Mouse (Mus musculus): Measurements from ENCODE around the gene Zfp300. TPM values are rescaled to one million over a fixed set of nuclear protein-coding genes. Genes with fewer than 3 reads are reported as not detected.
A peak's percentile ranks its signal among the peaks of the same experiment; 100 is the strongest.

The Zfp300 gene
- 0.24 and 0.63 TPM in 2 replicates for polyA plus RNA-seq (2012; ENCODE audit: insufficient read depth, insufficient read length, missing spikeins)

DNA sequence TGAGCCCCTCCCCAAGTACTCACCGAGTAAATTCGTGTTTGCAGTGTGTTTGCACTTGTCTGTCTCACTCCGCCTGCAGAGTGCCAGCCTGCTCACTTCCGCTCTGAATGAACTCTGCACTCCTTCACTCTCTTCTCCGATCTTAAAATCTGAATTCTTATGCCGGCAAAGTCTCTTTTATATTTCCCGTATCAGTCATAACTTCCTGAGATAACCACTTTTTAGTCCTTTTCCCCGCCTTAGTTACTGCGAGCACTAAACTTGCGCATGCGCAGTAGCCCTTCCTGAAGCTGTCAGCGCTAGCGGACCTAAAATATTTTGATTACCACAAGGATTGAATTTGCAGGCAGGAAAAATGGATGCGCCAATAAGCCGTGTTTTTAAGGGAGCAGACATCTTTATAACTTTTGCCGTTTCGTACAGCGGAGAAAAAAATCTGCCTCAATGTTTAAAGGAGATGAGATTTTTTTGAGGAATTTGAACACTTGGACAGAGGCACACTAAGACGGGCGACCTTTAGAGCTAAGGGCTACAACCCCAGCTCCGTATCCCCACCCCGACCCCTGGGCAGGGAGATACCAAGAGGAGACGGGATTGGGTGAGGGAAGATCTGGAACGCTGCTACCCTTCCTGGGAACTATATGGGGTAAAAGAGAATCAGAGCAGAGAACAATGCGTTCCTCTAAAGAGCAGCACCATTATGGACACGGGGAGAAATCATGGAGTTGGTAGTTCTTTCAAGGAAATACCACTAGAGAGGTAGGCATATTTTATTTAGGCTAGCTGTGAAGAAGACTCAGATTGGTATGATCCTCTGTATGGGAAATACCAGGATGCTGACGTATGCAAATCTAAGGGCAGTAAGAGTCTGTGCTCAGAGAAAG, at the start of gene Zfp300:
TSS of gene Zfp300 (minus strand) at position 545 of the 884 bp plus-strand sequence.
- no peak for TF ChIP-seq CTCF (IDR thresholded peaks at IDR 0.05; ENCODE audit: low read depth, low read length)
- TF ChIP-seq POLR2A (IDR thresholded peaks at IDR 0.05; ENCODE audit: borderline replicate concordance, low read depth, low read length) = no peak
- Histone ChIP-seq H3K4me3 (ENCODE audit: insufficient read depth, low read length) (peak within 1 kb of the TSS; percentile 65), H3K4me1 (ENCODE audit: control insufficient read depth, insufficient read depth, low read length) (peaks cover 3% of the 10 kb centered on the region; the same call in 1 of the 2 replicates), H3K27ac (ENCODE audit: insufficient read depth, low read depth, low read length) (peak within 1 kb of the TSS; percentile 49)

GRCm38 (mm10) chrX:21115520-21115919, 26.2 kb upstream of the Zfp300 start, which contains the start of gene Ssxa1:
TSS of gene Ssxa1 (plus strand) at chrX:21115820.
- Histone ChIP-seq H3K4me1 (ENCODE audit: control insufficient read depth, insufficient read depth, low read length) (no peaks in the 10 kb centered on the region), H3K27ac (ENCODE audit: insufficient read depth, low read depth, low read length) (no peak within 1 kb of the TSS), H3K4me3 (ENCODE audit: insufficient read depth, low read length) (no peak within 1 kb of the TSS)
- no peak for TF ChIP-seq CTCF (IDR thresholded peaks at IDR 0.05; ENCODE audit: low read depth, low read length)
- TF ChIP-seq POLR2A (IDR thresholded peaks at IDR 0.05; ENCODE audit: borderline replicate concordance, low read depth, low read length) = no peak

DNA sequence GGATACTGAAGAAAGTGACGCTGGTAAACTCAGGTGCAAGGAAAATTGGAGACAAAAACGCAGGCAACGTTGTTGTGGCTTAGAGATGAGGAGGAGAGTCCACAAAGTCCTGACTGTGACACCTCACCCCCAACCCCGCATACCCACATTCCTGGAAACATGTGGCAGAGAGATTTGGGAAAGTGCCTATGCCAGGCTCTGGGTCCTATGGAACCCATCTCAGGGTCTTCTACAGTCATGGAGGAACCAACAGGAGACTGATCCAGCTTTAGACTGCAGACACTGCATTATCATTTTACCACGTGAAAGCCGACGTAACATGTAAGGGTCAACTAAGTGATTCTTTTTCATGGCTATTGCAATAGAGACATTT, 526 bp upstream of the Zfp300 start:
- H3K4me1 ChIP-seq (ENCODE audit: control insufficient read depth, insufficient read depth, low read length) = peaks cover 3% of the 10 kb centered on the region; the same call in 1 of the 2 replicates
- H3K4me3 ChIP-seq (ENCODE audit: insufficient read depth, low read length) = peak overlapping the region; percentile 65
- TF ChIP-seq CTCF (IDR thresholded peaks at IDR 0.05; ENCODE audit: low read depth, low read length) (no peak), POLR2A (IDR thresholded peaks at IDR 0.05; ENCODE audit: borderline replicate concordance, low read depth, low read length) (no peak)
- no peak overlapping the region for H3K27ac ChIP-seq (ENCODE audit: insufficient read depth, low read depth, low read length)

GRCm38 (mm10) chrX:21088645-21088982, 713 bp downstream of the Zfp300 start:
- Histone ChIP-seq H3K4me1 (ENCODE audit: control insufficient read depth, insufficient read depth, low read length) (peaks cover 3% of the 10 kb centered on the region; the same call in 1 of the 2 replicates), H3K4me3 (ENCODE audit: insufficient read depth, low read length) (peak overlapping the region; percentile 65), H3K27ac (ENCODE audit: insufficient read depth, low read depth, low read length) (no peak overlapping the region)
- TF ChIP-seq POLR2A (IDR thresholded peaks at IDR 0.05; ENCODE audit: borderline replicate concordance, low read depth, low read length) (no peak), CTCF (IDR thresholded peaks at IDR 0.05; ENCODE audit: low read depth, low read length) (no peak)

- Histone ChIP-seq H3K4me3 (ENCODE audit: insufficient read depth, low read length) (no peak within 1 kb of the TSS), H3K27ac (ENCODE audit: insufficient read depth, low read depth, low read length) (no peak within 1 kb of the TSS), H3K4me1 (ENCODE audit: control insufficient read depth, insufficient read depth, low read length) (no peaks in the 10 kb centered on the region)
- TF ChIP-seq POLR2A (IDR thresholded peaks at IDR 0.05; ENCODE audit: borderline replicate concordance, low read depth, low read length) (no peak), CTCF (IDR thresholded peaks at IDR 0.05; ENCODE audit: low read depth, low read length) (no peak)
Measured at GRCm38 (mm10) chrX:21068106-21068505, 21.2 kb downstream of the Zfp300 start, which contains the start of gene Spaca5. TSS of gene Spaca5 (plus strand) at chrX:21068406.

- Histone ChIP-seq H3K4me1 (ENCODE audit: control insufficient read depth, insufficient read depth, low read length) (no peaks in the 10 kb centered on the region; the same call in 1 of the 2 replicates), H3K27ac (ENCODE audit: insufficient read depth, low read depth, low read length) (peak overlapping the region; percentile 43; the same call in 1 of the 2 replicates), H3K4me3 (ENCODE audit: insufficient read depth, low read length) (no peak overlapping the region)
- no peak for TF ChIP-seq POLR2A (IDR thresholded peaks at IDR 0.05; ENCODE audit: borderline replicate concordance, low read depth, low read length)
- no peak for TF ChIP-seq CTCF (IDR thresholded peaks at IDR 0.05; ENCODE audit: low read depth, low read length)
Measured at GRCm38 (mm10) chrX:21062544-21062890, 26.8 kb downstream of the Zfp300 start.

DNA sequence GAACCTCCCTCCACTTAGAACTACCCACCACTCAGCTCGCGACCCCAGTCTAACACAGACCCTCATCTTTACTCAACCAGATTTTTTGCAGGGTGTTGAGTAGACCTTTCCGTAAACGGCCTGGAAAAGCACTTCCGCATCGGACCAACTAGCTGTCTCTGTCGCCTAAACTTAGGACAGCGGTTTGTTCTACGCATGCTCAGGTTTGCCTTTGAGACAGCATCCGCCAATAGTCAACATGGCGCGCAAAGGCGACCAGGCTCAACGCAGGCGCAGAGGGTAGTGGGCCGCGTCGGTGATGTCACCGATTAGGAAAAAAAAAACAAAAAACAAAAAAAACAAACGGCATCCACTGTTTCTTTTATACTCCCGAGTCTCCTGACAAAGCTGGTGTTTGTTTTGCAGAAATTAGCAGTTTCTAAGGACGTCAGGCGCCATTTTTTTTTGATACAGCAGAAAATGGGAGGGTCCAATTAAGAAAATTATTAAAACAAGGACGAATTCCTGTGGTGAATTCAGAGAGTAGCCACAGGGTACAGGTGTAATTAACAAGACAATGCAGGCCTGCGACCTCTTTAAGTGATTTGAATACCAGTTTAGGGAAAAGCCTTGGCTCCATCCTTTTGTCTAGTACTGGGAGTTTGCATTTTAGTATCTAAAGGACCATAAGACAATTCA, 27.3 kb downstream of the Zfp300 start, which contains the start of gene Zfp182:
TSS of gene Zfp182 (minus strand) at position 451 of the 678 bp plus-strand sequence.
- TF ChIP-seq POLR2A (IDR thresholded peaks at IDR 0.05; ENCODE audit: borderline replicate concordance, low read depth, low read length) (no peak), CTCF (IDR thresholded peaks at IDR 0.05; ENCODE audit: low read depth, low read length) (no peak)
- Histone ChIP-seq H3K4me3 (ENCODE audit: insufficient read depth, low read length) (peak within 1 kb of the TSS; percentile 89), H3K27ac (ENCODE audit: insufficient read depth, low read depth, low read length) (peak within 1 kb of the TSS; percentile 43), H3K4me1 (ENCODE audit: control insufficient read depth, insufficient read depth, low read length) (no peaks in the 10 kb centered on the region; the same call in 1 of the 2 replicates)

DNA sequence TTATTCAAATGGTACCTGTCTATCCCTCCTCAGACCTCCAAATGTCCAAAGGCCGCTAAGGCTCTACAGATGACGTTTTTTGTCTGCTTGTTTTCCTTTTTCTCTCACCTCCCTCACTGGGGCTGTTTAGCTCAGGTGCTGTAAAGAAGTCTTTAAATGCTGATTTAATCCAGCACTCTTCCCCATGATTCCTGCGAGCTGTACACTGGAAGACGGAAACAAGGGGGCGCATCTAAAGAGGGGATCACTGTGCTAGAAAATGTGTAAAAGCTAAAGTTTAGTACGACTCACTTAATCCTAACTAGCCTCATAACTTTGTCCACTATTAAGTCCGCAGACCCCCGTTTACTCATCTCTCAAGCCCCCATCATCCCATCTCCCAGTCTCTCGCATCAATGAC, 27.9 kb downstream of the Zfp300 start:
- H3K27ac ChIP-seq (ENCODE audit: insufficient read depth, low read depth, low read length) = 0 out of 2 replicates have a peak overlapping the region, but pooled peaks have one; percentile 9

More for the DNA sequence above, 27.9 kb downstream of the Zfp300 start:
- Histone ChIP-seq H3K4me1 (ENCODE audit: control insufficient read depth, insufficient read depth, low read length) (no peaks in the 10 kb centered on the region; the same call in 1 of the 2 replicates), H3K4me3 (ENCODE audit: insufficient read depth, low read length) (peak overlapping the region; percentile 89)
- TF ChIP-seq POLR2A (IDR thresholded peaks at IDR 0.05; ENCODE audit: borderline replicate concordance, low read depth, low read length) = no peak
- no peak for TF ChIP-seq CTCF (IDR thresholded peaks at IDR 0.05; ENCODE audit: low read depth, low read length)

Other genes starting within 250 kb of the Zfp300 start
- gene Timp1, start 219.4 kb downstream of the Zfp300 start, polyA plus RNA-seq (2012; ENCODE audit: insufficient read depth, insufficient read length, missing spikeins) = 8.6 and 10.6 TPM in 2 replicates
- gene Syn1, start 168.5 kb downstream of the Zfp300 start, polyA plus RNA-seq (2012; ENCODE audit: insufficient read depth, insufficient read length, missing spikeins) = 4.8 and 5.7 TPM in 2 replicates
- gene Cfp, start 158.0 kb downstream of the Zfp300 start, polyA plus RNA-seq (2012; ENCODE audit: insufficient read depth, insufficient read length, missing spikeins) = 362 and 394 TPM in 2 replicates
- gene Elk1, start 138.9 kb downstream of the Zfp300 start, polyA plus RNA-seq (2012; ENCODE audit: insufficient read depth, insufficient read length, missing spikeins) = 13.3 and 14.5 TPM in 2 replicates
- gene Uxt, start 127.5 kb downstream of the Zfp300 start, polyA plus RNA-seq (2012; ENCODE audit: insufficient read depth, insufficient read length, missing spikeins) = 21.1 and 23.5 TPM in 2 replicates
- 20.8 and 23.6 TPM in 2 replicates for gene Zfp182, start 27.2 kb downstream of the Zfp300 start, polyA plus RNA-seq (2012; ENCODE audit: insufficient read depth, insufficient read length, missing spikeins)
- not detected in 2 replicates for gene Spaca5, start 21.1 kb downstream of the Zfp300 start, polyA plus RNA-seq (2012; ENCODE audit: insufficient read depth, insufficient read length, missing spikeins)
- gene Ssxa1, start 26.3 kb upstream of the Zfp300 start, polyA plus RNA-seq (2012; ENCODE audit: insufficient read depth, insufficient read length, missing spikeins) = not detected in 2 replicates
- gene Gm21876, start 86.1 kb upstream of the Zfp300 start, polyA plus RNA-seq (2012; ENCODE audit: insufficient read depth, insufficient read length, missing spikeins) = not detected in 2 replicates